Mouse (Mus musculus) testis, postnatal 10 days (tissue): ENCODE measurements at regions not wholly inside any gene's neighbourhood (a gene's known extent, or its start where the extent isn't known, plus 50 kb on each side); places are given as distances from the start of the nearest gene placed in this dataset.

Experiments
- DNase-seq: peaks from one replicate; pipeline ENCODE4 v3.0.0; 2021; ENCODE audit warnings: low spot score

DNA sequence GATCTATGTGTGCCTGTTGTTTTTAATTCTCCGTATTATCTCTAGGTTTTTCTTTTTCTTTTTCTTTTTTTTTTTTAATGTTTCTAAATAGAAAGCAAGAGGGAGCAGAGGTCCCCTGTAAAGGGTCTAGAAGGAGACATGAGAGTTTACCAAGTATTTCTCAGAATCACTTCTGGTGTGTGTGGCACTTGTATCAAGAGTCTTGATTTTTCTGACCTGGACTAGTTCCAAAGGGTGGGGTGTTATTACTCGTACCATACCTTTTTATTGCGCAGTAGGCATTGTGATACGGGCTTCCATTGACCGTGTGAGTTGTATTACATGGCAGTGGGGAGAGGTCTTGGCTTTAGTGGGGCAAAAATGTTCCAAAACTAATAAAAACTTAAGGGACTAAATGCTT lies 63.2 kb upstream of the Bmp6 start:
- no peak for DNase-seq

DNA sequence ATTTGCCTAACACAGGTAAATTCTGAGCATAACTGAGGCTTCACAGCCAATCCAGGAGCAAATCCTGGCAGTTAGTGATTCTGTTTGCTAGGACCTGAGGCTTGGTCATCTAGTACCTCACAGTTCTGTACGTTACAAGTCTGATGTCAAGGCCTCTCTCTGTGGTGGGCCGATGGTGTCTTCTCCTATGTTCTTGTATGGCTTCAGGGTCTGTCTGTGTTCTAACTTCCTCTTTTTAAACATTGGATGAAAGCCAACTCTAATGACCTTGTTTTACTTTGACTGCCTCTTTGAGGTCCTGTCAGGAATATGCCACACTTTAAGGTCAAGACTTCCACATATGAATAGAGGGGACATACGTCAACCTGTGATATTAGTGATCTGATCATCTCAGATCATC lies 56.9 kb upstream of the Bmp6 start:
- no peak for DNase-seq

DNA sequence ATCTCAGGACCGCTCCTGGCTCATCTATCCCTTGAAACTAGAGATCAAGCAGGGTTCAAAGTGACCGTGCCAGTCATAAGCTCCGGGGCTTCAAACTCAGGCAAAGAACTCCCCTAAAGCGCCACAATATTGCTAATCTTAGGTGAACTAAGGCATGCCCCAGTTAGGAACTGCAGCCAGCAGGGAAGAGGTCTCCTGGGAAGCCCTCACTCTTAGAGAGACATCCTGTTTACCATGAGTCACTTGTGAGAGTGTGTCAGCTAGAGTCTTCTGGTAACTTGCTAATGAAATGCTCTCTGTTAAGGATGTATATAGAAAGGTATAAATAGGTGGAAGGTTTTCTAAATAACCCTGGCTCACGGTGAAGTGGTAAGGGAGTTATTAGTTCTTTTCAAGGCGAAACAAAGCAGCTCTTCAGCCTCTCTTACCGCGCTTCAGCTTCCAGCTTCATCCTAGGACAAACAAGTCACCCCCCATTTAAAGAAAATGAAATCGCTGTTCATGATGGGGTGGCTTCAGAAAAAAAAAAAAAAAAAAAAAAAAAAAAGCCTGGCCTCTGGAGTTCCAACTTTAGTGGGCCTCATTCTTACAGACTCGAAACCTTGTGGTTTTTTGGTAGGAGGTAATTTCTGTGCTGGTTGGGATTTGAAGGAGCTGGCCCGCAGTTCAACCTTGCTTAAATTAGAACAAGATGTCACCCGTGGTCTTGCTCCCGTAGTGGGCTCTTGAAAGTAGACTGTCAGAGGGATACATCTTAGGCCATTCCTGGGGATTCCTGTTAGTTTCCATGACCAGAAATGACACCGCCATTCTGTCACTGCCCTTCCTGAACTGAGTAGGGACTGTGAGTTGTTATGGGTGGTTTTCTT lies 56.1 kb upstream of the Bmp6 start:
- DNase-seq = no peak

DNA sequence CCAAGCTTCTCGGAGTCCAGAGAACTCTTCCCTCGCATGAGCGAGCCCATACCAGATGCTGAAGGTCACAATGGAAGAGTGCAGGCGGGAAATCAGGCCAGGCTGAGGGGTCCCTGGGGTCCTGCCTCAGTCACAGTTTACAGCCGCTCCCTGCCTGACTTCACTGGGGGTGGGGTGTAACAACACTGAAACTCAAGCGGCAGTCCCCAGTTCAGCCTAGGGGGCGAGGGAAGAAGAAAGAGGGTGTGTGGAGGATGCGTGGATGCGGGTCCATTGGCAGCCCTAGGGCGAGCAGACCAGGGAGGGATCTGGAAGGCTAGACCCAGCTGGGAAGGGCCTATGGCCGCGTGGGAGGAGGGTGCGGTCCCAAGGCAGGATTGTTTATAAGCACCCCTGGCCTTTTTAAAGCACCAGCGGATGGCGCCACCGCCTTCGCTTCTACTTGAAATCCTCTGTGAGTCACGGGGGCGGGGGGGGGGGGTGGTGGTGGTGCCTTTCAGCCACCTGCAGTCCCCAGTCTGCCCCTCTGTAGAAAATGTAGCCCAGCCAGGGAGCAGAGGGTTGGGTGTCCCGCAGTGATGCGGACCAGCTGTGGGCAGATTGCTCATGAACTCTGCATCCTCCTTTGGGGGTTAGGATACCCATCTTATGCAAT lies 54.5 kb upstream of the Bmp6 start:
- peak; percentile 65 for DNase-seq

DNA sequence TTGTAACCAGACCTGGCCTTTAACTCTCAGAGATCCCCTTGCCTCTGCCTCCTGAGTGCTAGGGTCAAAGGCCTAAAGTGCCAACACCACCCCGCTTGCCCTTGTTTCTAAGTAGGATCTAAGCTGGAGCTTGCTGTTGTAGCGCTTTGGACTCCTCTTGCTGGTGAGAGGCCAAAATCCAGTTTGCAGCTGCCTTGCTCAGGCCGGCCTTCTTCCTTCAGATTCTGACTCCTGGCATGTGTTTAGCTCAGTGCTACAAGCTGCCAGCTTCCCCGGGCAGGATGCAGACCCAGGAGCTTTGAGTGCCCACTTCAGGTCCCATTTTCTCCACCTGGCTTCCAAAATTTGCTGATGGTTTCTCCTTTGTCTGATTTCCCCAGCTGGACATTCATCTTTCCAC lies 53.4 kb upstream of the Bmp6 start:
- no peak for DNase-seq
